Mouse (Mus musculus) ZHBTc4 (cell line): ENCODE measurements around the gene Gapdh.

ENCODE experiments used
- DNase-seq: peaks from one replicate; pipeline ENCODE4 v3.0.0-alpha.2; 2011; ENCODE audit warnings: low read depth, low spot score

Gapdh gene

GRCm38 (mm10) chr6:125148926-125149568 lies 17.2 kb downstream of the Gapdh start:
- peak; percentile 51 for DNase-seq

GRCm38 (mm10) chr6:125148251-125148925 lies 17.9 kb downstream of the Gapdh start:
- DNase-seq = no peak

GRCm38 (mm10) chr6:125147329-125147728 lies 18.9 kb downstream of the Gapdh start:
- no peak for DNase-seq

- DNase-seq = no peak
Measured at GRCm38 (mm10) chr6:125146797-125147196, 19.5 kb downstream of the Gapdh start.

- no peak for DNase-seq
Measured at GRCm38 (mm10) chr6:125146148-125146547, 20.1 kb downstream of the Gapdh start.

GRCm38 (mm10) chr6:125145479-125145951 lies 20.8 kb downstream of the Gapdh start:
- no peak for DNase-seq

GRCm38 (mm10) chr6:125145001-125145400 lies 21.3 kb downstream of the Gapdh start, which contains the start of gene Iffo1:
TSS of gene Iffo1 (plus strand) at chr6:125145241.
- peak; percentile 96 for DNase-seq

- no peak for DNase-seq
Measured at GRCm38 (mm10) chr6:125143904-125144303, 22.4 kb downstream of the Gapdh start.

- DNase-seq = no peak
Measured at GRCm38 (mm10) chr6:125143128-125143527, 23.1 kb downstream of the Gapdh start.

- DNase-seq = no peak
Measured at GRCm38 (mm10) chr6:125142436-125142835, 23.8 kb downstream of the Gapdh start.

- DNase-seq = no peak
Measured at GRCm38 (mm10) chr6:125139747-125140146, 26.5 kb downstream of the Gapdh start.

GRCm38 (mm10) chr6:125137002-125137671 lies 29.1 kb downstream of the Gapdh start:
- DNase-seq = peak; percentile 78

- DNase-seq = no peak
Measured at GRCm38 (mm10) chr6:125132470-125132869, 33.8 kb downstream of the Gapdh start.

- peak; percentile 98 for DNase-seq
Measured at GRCm38 (mm10) chr6:125131302-125132156, 34.7 kb downstream of the Gapdh start, which contains the start of gene Nop2. TSS of gene Nop2 (plus strand) at chr6:125131909.

GRCm38 (mm10) chr6:125129710-125130402 lies 36.4 kb downstream of the Gapdh start:
- DNase-seq = peak; percentile 65

- no peak for DNase-seq
Measured at GRCm38 (mm10) chr6:125128724-125129123, 37.5 kb downstream of the Gapdh start.

- no peak for DNase-seq
Measured at GRCm38 (mm10) chr6:125119387-125119786, 46.9 kb downstream of the Gapdh start.

- no peak for DNase-seq
Measured at GRCm38 (mm10) chr6:125112553-125112952, 53.7 kb downstream of the Gapdh start.
